Mouse (Mus musculus) megakaryocyte, embryonic 14.5 days (primary cell): ENCODE results near the gene Bmp5. TPM values are rescaled to one million over a fixed set of nuclear protein-coding genes. Genes with fewer than 3 reads are reported as not detected.

ENCODE experiments used
- H3K27me3 ChIP-seq: replicated peaks from 2 replicates; pipeline ENCODE3; 2012; ENCODE audit warnings: inconsistent platforms
- H3K36me3 ChIP-seq: replicated peaks from 2 replicates; pipeline ENCODE3; 2012; ENCODE audit warnings: low read length, inconsistent platforms, mixed read lengths
- H3K4me1 ChIP-seq: 2 replicates; pipeline ENCODE4 v1.6.1; 2012; ENCODE audit warnings: inconsistent platforms
- H3K4me3 ChIP-seq: replicated peaks from 2 replicates; pipeline ENCODE3; 2012; ENCODE audit warnings: moderate library complexity, mild to moderate bottlenecking, inconsistent platforms
- H3K9me3 ChIP-seq: 2 replicates; pipeline ENCODE4 v1.6.1; 2012; ENCODE audit warnings: inconsistent platforms
- FLI1 ChIP-seq: IDR thresholded peaks from 2 replicates; pipeline ENCODE4 v1.6.1; 2012; ENCODE audit warnings: low read length, inconsistent platforms, mixed read lengths
- GATA1 ChIP-seq: IDR thresholded peaks from 3 replicates; pipeline ENCODE4 v1.6.1; 2012; ENCODE audit warnings: mixed read lengths, low read length, inconsistent platforms, borderline replicate concordance
- polyA plus RNA-seq: library from polyadenylated mRNA; stranded (reverse); fragments of >175 nt; gene quantifications from 2 replicates; pipeline ENCODE4 v1.2.3, GENCODE M21; 2012; ENCODE audit warnings: low replicate concordance; ENCODE audit not compliant: insufficient read depth

Bmp5 gene
- polyA plus RNA-seq, 1 experiment: not detected

DNA sequence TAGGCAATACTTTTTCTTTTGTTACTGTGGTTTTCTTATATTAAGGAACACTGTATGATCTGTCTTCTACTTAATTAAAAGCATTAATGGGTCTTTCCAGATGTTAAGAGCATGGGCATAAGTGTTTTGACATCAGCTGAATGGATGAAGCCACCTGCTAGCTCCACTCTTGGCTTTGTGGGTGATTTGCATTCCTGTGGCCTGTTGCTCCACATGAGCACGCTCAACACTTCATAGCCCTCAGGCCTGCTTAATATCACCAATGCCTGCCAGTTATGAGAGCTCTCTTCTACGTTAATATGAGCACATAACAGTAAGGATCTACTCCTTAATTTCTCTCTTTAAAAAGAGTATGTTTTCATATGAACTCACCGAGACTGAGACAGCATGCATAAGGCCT lies 169.5 kb downstream of the Bmp5 start:
- Histone ChIP-seq H3K4me3 (no peak overlapping the region), H3K36me3 (no peaks in the 10 kb centered on the region)
- TF ChIP-seq GATA1 (no peak), FLI1 (no peak)

More for the DNA sequence above, 169.5 kb downstream of the Bmp5 start:
- H3K27me3 ChIP-seq: no peaks in the 10 kb centered on the region
- no peaks in the 10 kb centered on the region for H3K4me1 ChIP-seq
- H3K9me3 ChIP-seq: no peaks in the 10 kb centered on the region

Other genes starting within 250 kb of the Bmp5 start
- 3.0 and 11.0 TPM in 2 replicates for gene Tmod3, start 215.7 kb upstream of the Bmp5 start, polyA plus RNA-seq
- gene Tmod2, start 164.0 kb upstream of the Bmp5 start, polyA plus RNA-seq: not detected in 2 replicates
- gene Lysmd2, start 149.6 kb upstream of the Bmp5 start, polyA plus RNA-seq: 11.9 and 13.2 TPM in 2 replicates
- not detected in 2 replicates for gene Scg3, start 91.3 kb upstream of the Bmp5 start, polyA plus RNA-seq
- not detected in 2 replicates for gene Hmgcll1, start 239.5 kb downstream of the Bmp5 start, polyA plus RNA-seq